Mouse (Mus musculus) heart, embryonic 14.5 days (tissue): ENCODE measurements at regions not wholly inside any gene's neighbourhood (a gene's known extent, or its start where the extent isn't known, plus 50 kb on each side); places are given as distances from the start of the nearest gene placed in this dataset.

Source experiments
- ATAC-seq: fragments of 200-750 bp; cut with Nextera tagmentation; 2 replicates; pipeline ENCODE4 v1.8.0; 2017; ENCODE audit warnings: low read depth, moderate TSS enrichment; ENCODE audit not compliant: insufficient number of reproducible peaks, insufficient read depth, low FRiP score
- H3K27ac ChIP-seq, 2 experiments: fragments of 200-500 bp in 1 of 2; fragments of 300-500 bp in 1 of 2; sonication (generic) in 1 of 2; replicated peaks in 1 of 2; 2 replicates each; pipeline ENCODE4 v1.5.1; 2012 to 2014; ENCODE audit warnings: low read depth in 2 of 2, low read length in 2 of 2, control low read depth in 1 of 2, mild to moderate bottlenecking in 1 of 2, mixed read lengths in 1 of 2; ENCODE audit not compliant: control insufficient read depth in 1 of 2, insufficient read depth in 1 of 2
- H3K27me3 ChIP-seq: fragments of 300-500 bp; sonication (generic); 2 replicates; pipeline ENCODE4 v1.6.1; 2014; ENCODE audit warnings: mild to moderate bottlenecking, low read length, control low read depth; ENCODE audit not compliant: control insufficient read depth, insufficient read depth
- H3K36me3 ChIP-seq: fragments of 300-500 bp; sonication (generic); 2 replicates; pipeline ENCODE4 v1.6.1; 2014; ENCODE audit warnings: mild to moderate bottlenecking, control low read depth, low read length, mixed read lengths; ENCODE audit not compliant: control insufficient read depth, insufficient read depth
- H3K4me1 ChIP-seq, 2 experiments: fragments of 200-500 bp in 1 of 2; fragments of 300-500 bp in 1 of 2; sonication (generic) in 1 of 2; 2 replicates each; pipeline ENCODE4 v1.6.1; 2012 to 2014; ENCODE audit warnings: low read length in 2 of 2, control low read depth in 1 of 2, mixed read lengths in 1 of 2; ENCODE audit not compliant: control insufficient read depth in 2 of 2, insufficient read depth in 2 of 2
- H3K4me2 ChIP-seq: fragments of 300-500 bp; sonication (generic); 2 replicates; pipeline ENCODE4 v1.6.1; 2014; ENCODE audit warnings: mild to moderate bottlenecking, low read length
- H3K4me3 ChIP-seq, 2 experiments: fragments of 200-500 bp in 1 of 2; fragments of 300-500 bp in 1 of 2; sonication (generic) in 1 of 2; 2 replicates each; pipeline ENCODE4 v1.5.1; 2012 to 2014; ENCODE audit warnings: low read length in 2 of 2, mild to moderate bottlenecking in 2 of 2, control low read depth in 1 of 2, low read depth in 1 of 2, moderate library complexity in 1 of 2; ENCODE audit not compliant: control insufficient read depth in 1 of 2, insufficient read depth in 1 of 2
- H3K9ac ChIP-seq: fragments of 300-500 bp; sonication (generic); 2 replicates; pipeline ENCODE4 v1.6.1; 2014; ENCODE audit warnings: mild to moderate bottlenecking, low read length
- H3K9me3 ChIP-seq: fragments of 300-500 bp; sonication (generic); 2 replicates; pipeline ENCODE4 v1.6.1; 2016; ENCODE audit warnings: low read length, control low read depth; ENCODE audit not compliant: control insufficient read depth
- WGBS: fragments of 180-500 bp; shearing (Covaris S2); extraction: QIAGEN DNeasy Blood & Tissue Kit; methylation state at CpG from one replicate; pipeline ENCODE4 v1.1.7; 2014; 5-methylcytosine and 5-hydroxymethylcytosine counted together

DNA sequence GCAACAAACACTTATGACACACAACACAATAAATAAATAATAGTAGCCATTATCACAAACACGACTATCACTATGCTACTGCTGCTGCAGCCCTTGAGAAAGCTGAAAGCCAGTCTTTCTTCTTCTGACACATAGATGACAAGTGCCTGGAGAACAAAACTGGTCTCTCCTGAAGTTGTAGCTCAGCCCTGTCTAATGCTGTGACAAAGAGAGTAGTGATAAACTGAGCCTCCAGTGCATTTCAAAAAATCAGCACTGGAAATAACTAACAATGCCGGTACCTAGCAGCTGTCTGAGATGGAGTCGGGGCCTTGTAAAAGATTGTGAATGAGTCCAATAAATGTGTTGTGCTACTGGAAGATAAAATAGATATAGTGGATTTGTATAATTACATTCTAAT lies 320.3 kb upstream of the Acvr2a start:
- H3K4me2 ChIP-seq: no peak overlapping the region
- no peak overlapping the region for H3K27ac ChIP-seq
- WGBS: 59% methylated on average over 3 of the region's 3 CpGs
- no peak overlapping the region for H3K4me3 ChIP-seq
- no peaks in the 10 kb centered on the region for H3K9me3 ChIP-seq
- H3K4me1 ChIP-seq: no peaks in the 10 kb centered on the region
- H3K36me3 ChIP-seq: no peaks in the 10 kb centered on the region
- no peaks in the 10 kb centered on the region for H3K27me3 ChIP-seq
- no peak for ATAC-seq
- H3K9ac ChIP-seq: no peak overlapping the region

DNA sequence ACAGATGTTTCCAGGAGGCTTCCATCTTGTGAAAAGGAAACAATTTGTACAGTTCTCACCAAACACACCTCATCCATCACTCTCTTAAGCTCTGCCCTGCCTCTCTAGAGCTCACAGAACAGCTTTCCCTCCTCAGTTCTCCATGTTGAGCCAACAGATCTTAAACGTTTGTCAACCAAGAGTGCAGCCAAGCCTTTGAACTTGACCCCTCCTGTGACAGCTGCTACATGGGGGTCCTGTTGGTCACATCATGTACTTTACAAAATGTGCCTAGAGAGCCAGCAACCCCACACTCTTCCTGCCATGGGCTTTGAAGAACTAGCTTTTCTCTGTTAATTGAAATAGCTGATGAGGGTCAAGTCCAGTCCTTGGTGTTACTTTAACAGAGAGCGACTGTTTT lies 319.8 kb upstream of the Acvr2a start:
- 50% methylated on average over 2 of the region's 2 CpGs for WGBS
- no peaks in the 10 kb centered on the region for H3K9me3 ChIP-seq
- H3K4me2 ChIP-seq: no peak overlapping the region
- no peak overlapping the region for H3K9ac ChIP-seq
- no peaks in the 10 kb centered on the region for H3K36me3 ChIP-seq
- H3K4me1 ChIP-seq: no peaks in the 10 kb centered on the region
- ATAC-seq: no peak
- H3K27me3 ChIP-seq: no peaks in the 10 kb centered on the region
- no peak overlapping the region for H3K27ac ChIP-seq
- H3K4me3 ChIP-seq: no peak overlapping the region

GRCm38 (mm10) chr2:48494632-48495031 lies 319.3 kb upstream of the Acvr2a start:
- no peaks in the 10 kb centered on the region for H3K4me1 ChIP-seq
- no peaks in the 10 kb centered on the region for H3K9me3 ChIP-seq
- no peak overlapping the region for H3K4me2 ChIP-seq
- 72% methylated on average over 3 of the region's 3 CpGs for WGBS
- H3K9ac ChIP-seq: no peak overlapping the region
- H3K36me3 ChIP-seq: no peaks in the 10 kb centered on the region
- H3K27ac ChIP-seq: no peak overlapping the region
- no peak for ATAC-seq
- no peaks in the 10 kb centered on the region for H3K27me3 ChIP-seq
- H3K4me3 ChIP-seq: no peak overlapping the region

- no peaks in the 10 kb centered on the region for H3K27me3 ChIP-seq
- 85% methylated on average over 5 of the region's 5 CpGs for WGBS
- no peak overlapping the region for H3K27ac ChIP-seq
- no peak overlapping the region for H3K4me3 ChIP-seq
- no peaks in the 10 kb centered on the region for H3K9me3 ChIP-seq
- H3K4me2 ChIP-seq: no peak overlapping the region
- no peak for ATAC-seq
- no peaks in the 10 kb centered on the region; a peak in 1 of 4 replicates for H3K4me1 ChIP-seq
- no peaks in the 10 kb centered on the region for H3K36me3 ChIP-seq
- H3K9ac ChIP-seq: no peak overlapping the region
Observed at GRCm38 (mm10) chr2:48498047-48498723, 315.7 kb upstream of the Acvr2a start.

GRCm38 (mm10) chr2:48499396-48499795 lies 314.5 kb upstream of the Acvr2a start:
- H3K27me3 ChIP-seq: no peaks in the 10 kb centered on the region
- no peak overlapping the region for H3K4me2 ChIP-seq
- H3K36me3 ChIP-seq: no peaks in the 10 kb centered on the region
- H3K9ac ChIP-seq: no peak overlapping the region
- H3K4me3 ChIP-seq: no peak overlapping the region
- H3K9me3 ChIP-seq: no peaks in the 10 kb centered on the region
- no peaks in the 10 kb centered on the region; a peak in 1 of 4 replicates for H3K4me1 ChIP-seq
- H3K27ac ChIP-seq: no peak overlapping the region
- ATAC-seq: no peak
- WGBS: 80% methylated on average over 6 of the region's 6 CpGs

DNA sequence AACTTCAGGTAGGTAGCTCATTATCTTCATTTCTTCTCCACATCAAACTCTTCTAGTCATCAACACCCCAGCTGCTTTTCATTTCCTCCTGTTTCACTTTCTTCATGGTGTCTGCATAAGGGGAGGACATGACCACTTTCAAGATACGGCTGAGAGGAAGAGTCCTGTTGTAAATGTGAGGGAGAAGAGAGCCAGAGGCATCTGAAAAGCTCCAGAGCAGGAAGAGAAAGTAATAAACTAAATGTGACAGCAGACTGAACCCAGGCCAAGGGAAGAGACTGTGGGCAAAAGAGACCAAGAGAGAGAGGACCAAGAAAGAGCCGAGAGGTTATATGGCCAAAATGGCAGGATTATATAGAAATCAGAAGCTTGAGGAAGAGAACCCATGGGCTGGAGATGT lies 312.5 kb upstream of the Acvr2a start:
- no peaks in the 10 kb centered on the region for H3K36me3 ChIP-seq
- no peaks in the 10 kb centered on the region for H3K27me3 ChIP-seq
- no peak overlapping the region for H3K4me2 ChIP-seq
- H3K9me3 ChIP-seq: no peaks in the 10 kb centered on the region
- H3K4me3 ChIP-seq: no peak overlapping the region
- WGBS: 51% methylated on average over 2 of the region's 2 CpGs
- no peak overlapping the region for H3K9ac ChIP-seq
- H3K27ac ChIP-seq: 0 out of 4 replicates have a peak overlapping the region, but pooled peaks of 1 of the 2 experiments have one; percentile 20
- no peaks in the 10 kb centered on the region; a peak in 1 of 4 replicates for H3K4me1 ChIP-seq
- ATAC-seq: no peak

- ATAC-seq: no peak
- Histone ChIP-seq H3K4me3 (no peak overlapping the region), H3K4me2 (no peak overlapping the region), H3K27ac (no peak overlapping the region), H3K4me1 (no peaks in the 10 kb centered on the region), H3K9ac (no peak overlapping the region), H3K27me3 (no peaks in the 10 kb centered on the region), H3K36me3 (no peaks in the 10 kb centered on the region), H3K9me3 (no peaks in the 10 kb centered on the region)
Observed at GRCm38 (mm10) chr2:48513848-48514247, 300.1 kb upstream of the Acvr2a start.

GRCm38 (mm10) chr2:48519838-48520404 lies 294.0 kb upstream of the Acvr2a start:
- no peak for ATAC-seq
- no peak overlapping the region for H3K27ac ChIP-seq
- H3K9ac ChIP-seq: no peak overlapping the region
- H3K4me3 ChIP-seq: no peak overlapping the region
- H3K36me3 ChIP-seq: no peaks in the 10 kb centered on the region
- H3K9me3 ChIP-seq: no peaks in the 10 kb centered on the region
- no peaks in the 10 kb centered on the region for H3K4me1 ChIP-seq
- no peak overlapping the region for H3K4me2 ChIP-seq
- no peaks in the 10 kb centered on the region for H3K27me3 ChIP-seq
- 76% methylated on average over 5 of the region's 5 CpGs for WGBS
